Mouse (Mus musculus): ENCODE measurements around the gene Nr5a1. TPM values are rescaled to one million over a fixed set of nuclear protein-coding genes. Genes with fewer than 3 reads are reported as not detected.

The Nr5a1 gene
- polyA plus RNA-seq, 1 experiment from 2014 or later: 1.3 TPM

DNA sequence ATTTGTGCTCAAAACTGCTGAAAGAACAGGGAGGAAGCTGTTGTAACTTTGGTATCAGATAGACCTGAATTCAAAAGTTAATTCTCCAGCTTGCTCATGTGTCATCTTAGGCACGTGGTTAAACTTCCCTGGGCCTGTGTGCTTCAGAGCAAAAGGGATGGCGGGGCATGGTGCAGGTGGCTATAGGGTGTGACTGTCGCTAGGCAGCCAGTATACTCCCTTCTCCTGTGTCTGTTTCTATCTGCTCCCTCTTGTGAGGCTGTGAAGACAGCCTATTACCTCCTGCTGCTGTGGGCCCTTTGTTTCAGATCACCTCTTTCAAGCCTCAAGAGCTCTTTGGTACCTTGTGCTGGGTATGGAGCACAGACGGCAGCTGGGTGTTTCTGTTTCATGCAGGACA lies 7.7 kb upstream of the Nr5a1 start:
- H3K4me3 ChIP-seq (ENCODE audit: low read length): no peak overlapping the region
- H3K9ac ChIP-seq (ENCODE audit: low read depth, low read length): no peak overlapping the region
- no peaks in the 10 kb centered on the region for H3K9me3 ChIP-seq (ENCODE audit: control insufficient read depth, low read length)
- no peak overlapping the region for H3K4me2 ChIP-seq (ENCODE audit: low read depth, low read length)
- H3K27ac ChIP-seq (ENCODE audit: low read length): no peak overlapping the region
- ATAC-seq: peak; percentile 65; the same call in 1 of the 2 replicates
- H3K36me3 ChIP-seq (ENCODE audit: control insufficient read depth, insufficient read depth, low read length): no peaks in the 10 kb centered on the region
- 48% methylated on average over 4 of the region's 4 CpGs for WGBS
- H3K4me1 ChIP-seq (ENCODE audit: control insufficient read depth, insufficient read depth, low read length): no peaks in the 10 kb centered on the region; the same call in 1 of the 2 replicates
- no peaks in the 10 kb centered on the region for H3K27me3 ChIP-seq (replicated peaks; ENCODE audit: control insufficient read depth, insufficient read depth, low read length)

DNA sequence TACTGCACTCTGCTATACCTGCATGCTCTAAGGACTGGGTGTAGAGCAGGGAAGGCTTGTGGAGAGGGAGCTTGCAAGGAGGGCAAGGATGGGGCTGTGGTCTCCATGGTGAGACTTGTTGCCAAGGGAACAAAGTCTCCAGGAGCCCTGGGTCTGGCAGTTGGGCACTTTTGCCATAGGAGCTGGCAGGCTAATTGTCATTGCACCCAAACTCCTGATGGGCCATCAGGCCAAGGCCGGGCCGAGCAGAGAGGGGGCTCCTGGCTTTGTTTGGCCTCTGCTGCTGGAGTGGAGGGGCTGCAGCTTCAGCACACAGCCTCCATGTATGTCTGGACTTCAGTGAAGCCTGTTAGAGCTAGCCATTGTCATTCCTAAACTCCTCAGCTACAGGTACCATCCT lies 6.3 kb upstream of the Nr5a1 start:
- Histone ChIP-seq H3K4me2 (ENCODE audit: low read depth, low read length) (no peak overlapping the region), H3K4me3 (ENCODE audit: low read length) (no peak overlapping the region), H3K9me3 (ENCODE audit: control insufficient read depth, low read length) (no peaks in the 10 kb centered on the region), H3K27ac (ENCODE audit: low read length) (no peak overlapping the region), H3K4me1 (ENCODE audit: control insufficient read depth, insufficient read depth, low read length) (no peaks in the 10 kb centered on the region; the same call in 1 of the 2 replicates), H3K36me3 (ENCODE audit: control insufficient read depth, insufficient read depth, low read length) (no peaks in the 10 kb centered on the region), H3K27me3 (replicated peaks; ENCODE audit: control insufficient read depth, insufficient read depth, low read length) (no peaks in the 10 kb centered on the region), H3K9ac (ENCODE audit: low read depth, low read length) (no peak overlapping the region)
- ATAC-seq: no peak
- 70% methylated on average over 2 of the region's 2 CpGs for WGBS

DNA sequence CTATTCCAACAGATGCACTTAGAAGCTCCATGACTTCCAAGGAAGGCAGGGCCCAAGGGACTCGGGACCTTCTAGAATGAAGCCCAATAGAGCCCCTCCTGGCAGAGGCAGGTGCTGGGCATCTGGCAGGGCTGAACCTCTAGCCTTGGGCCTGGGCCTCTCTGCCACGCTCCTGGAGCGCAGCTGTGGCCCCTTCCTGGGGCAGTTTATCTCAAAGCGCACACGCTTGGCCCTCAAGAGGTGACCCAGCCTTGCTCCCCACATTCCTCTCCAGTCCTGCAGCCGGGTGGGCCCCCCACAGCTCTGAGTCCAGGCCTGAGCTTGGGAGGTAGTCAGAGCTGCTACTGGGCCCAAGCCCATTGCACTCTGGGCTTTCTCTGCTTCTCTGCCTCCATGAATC lies 5.0 kb upstream of the Nr5a1 start:
- H3K4me3 ChIP-seq (ENCODE audit: low read length): no peak overlapping the region
- H3K9me3 ChIP-seq (ENCODE audit: control insufficient read depth, low read length): no peaks in the 10 kb centered on the region
- H3K27ac ChIP-seq (ENCODE audit: low read length): no peak overlapping the region
- H3K9ac ChIP-seq (ENCODE audit: low read depth, low read length): no peak overlapping the region; the same call in 1 of the 2 replicates
- no peaks in the 10 kb centered on the region; the same call in 1 of the 2 replicates for H3K4me1 ChIP-seq (ENCODE audit: control insufficient read depth, insufficient read depth, low read length)
- no peak overlapping the region for H3K4me2 ChIP-seq (ENCODE audit: low read depth, low read length)
- H3K36me3 ChIP-seq (ENCODE audit: control insufficient read depth, insufficient read depth, low read length): no peaks in the 10 kb centered on the region
- 65% methylated on average over 6 of the region's 6 CpGs for WGBS
- no peak for ATAC-seq
- no peaks in the 10 kb centered on the region for H3K27me3 ChIP-seq (replicated peaks; ENCODE audit: control insufficient read depth, insufficient read depth, low read length)

DNA sequence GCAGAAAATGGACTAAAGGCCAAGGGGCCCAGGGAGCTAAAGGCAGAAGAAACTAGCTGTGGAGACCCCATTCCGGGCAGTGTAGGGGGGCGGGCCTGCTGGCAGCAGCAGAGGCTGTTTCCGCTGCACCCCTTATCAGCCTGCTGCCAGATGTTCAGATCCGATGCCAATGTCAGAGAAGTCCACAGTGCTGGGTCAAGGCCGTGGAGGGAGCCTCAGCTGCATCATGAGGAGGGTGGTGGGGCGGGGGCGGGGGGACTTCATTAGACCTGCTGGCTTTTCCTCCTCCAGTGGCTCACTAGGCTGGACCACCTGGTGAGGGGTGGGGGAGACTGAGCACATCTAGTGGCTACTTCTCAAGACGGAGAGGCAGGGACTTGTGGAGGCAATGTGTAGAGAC lies 4.3 kb upstream of the Nr5a1 start:
- H3K9me3 ChIP-seq (ENCODE audit: control insufficient read depth, low read length): no peaks in the 10 kb centered on the region
- no peaks in the 10 kb centered on the region; the same call in 1 of the 2 replicates for H3K4me1 ChIP-seq (ENCODE audit: control insufficient read depth, insufficient read depth, low read length)
- no peak for ATAC-seq
- H3K36me3 ChIP-seq (ENCODE audit: control insufficient read depth, insufficient read depth, low read length): no peaks in the 10 kb centered on the region
- peaks cover 6% of the 10 kb centered on the region for H3K27me3 ChIP-seq (replicated peaks; ENCODE audit: control insufficient read depth, insufficient read depth, low read length)
- no peak overlapping the region for H3K4me3 ChIP-seq (ENCODE audit: low read length)
- no peak overlapping the region for H3K27ac ChIP-seq (ENCODE audit: low read length)
- H3K9ac ChIP-seq (ENCODE audit: low read depth, low read length): no peak overlapping the region
- WGBS: 63% methylated on average over 8 of the region's 8 CpGs
- no peak overlapping the region for H3K4me2 ChIP-seq (ENCODE audit: low read depth, low read length)

DNA sequence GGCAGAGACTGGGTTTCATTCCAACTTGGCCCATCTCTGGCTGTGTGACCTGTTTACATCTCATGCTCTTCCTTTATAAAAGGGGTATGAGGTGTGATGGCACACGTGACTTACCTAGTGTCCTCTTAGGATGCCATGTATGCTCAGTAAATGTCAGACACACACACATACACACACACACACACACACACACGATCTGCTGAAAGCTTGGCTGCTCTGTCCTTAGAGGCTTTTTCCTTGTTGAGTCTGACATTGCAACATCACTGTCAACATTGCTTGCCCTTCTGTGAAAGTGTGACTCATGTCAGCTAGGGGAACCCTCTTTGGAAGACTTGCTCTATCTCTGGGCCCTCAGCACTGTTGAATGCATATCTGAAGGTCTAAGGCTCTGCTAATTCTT lies 3.1 kb upstream of the Nr5a1 start:
- peaks cover 17% of the 10 kb centered on the region for H3K27me3 ChIP-seq (replicated peaks; ENCODE audit: control insufficient read depth, insufficient read depth, low read length)
- no peak for ATAC-seq
- WGBS: 68% methylated on average over 2 of the region's 2 CpGs

DNA sequence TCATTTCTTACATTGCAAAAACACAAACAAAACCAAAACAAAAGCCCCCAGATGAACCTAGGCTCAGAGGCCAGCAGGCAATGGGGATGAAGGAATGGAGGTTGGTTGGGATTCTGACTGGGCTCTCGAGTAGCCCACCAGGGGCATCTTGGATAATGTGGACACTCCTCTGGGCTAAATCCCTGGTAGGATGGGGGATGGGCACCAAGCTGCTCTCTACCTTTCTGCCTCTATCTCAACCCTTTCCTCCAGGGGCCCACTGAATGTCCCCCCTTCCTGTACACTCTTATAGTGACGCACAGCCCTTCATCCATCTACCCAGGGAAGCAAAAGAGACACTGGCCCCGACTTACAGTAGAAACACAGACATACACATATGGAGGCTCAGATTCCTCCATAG lies 746 bp downstream of the Nr5a1 start:
- Histone ChIP-seq H3K27ac (ENCODE audit: low read length) (no peak overlapping the region), H3K4me2 (ENCODE audit: low read depth, low read length) (no peak overlapping the region), H3K9me3 (ENCODE audit: control insufficient read depth, low read length) (no peaks in the 10 kb centered on the region), H3K9ac (ENCODE audit: low read depth, low read length) (no peak overlapping the region), H3K36me3 (ENCODE audit: control insufficient read depth, insufficient read depth, low read length) (no peaks in the 10 kb centered on the region), H3K27me3 (replicated peaks; ENCODE audit: control insufficient read depth, insufficient read depth, low read length) (peaks cover 54% of the 10 kb centered on the region), H3K4me1 (ENCODE audit: control insufficient read depth, insufficient read depth, low read length) (peaks cover 17% of the 10 kb centered on the region), H3K4me3 (ENCODE audit: low read length) (no peak overlapping the region)
- WGBS: 82% methylated on average over 3 of the region's 3 CpGs
- ATAC-seq: no peak

More for the DNA sequence above, 3.1 kb upstream of the Nr5a1 start:
- Histone ChIP-seq H3K4me2 (ENCODE audit: low read depth, low read length) (no peak overlapping the region), H3K9ac (ENCODE audit: low read depth, low read length) (no peak overlapping the region), H3K9me3 (ENCODE audit: control insufficient read depth, low read length) (no peaks in the 10 kb centered on the region), H3K4me1 (ENCODE audit: control insufficient read depth, insufficient read depth, low read length) (no peaks in the 10 kb centered on the region; the same call in 1 of the 2 replicates), H3K4me3 (ENCODE audit: low read length) (no peak overlapping the region), H3K27ac (ENCODE audit: low read length) (no peak overlapping the region), H3K36me3 (ENCODE audit: control insufficient read depth, insufficient read depth, low read length) (no peaks in the 10 kb centered on the region)

DNA sequence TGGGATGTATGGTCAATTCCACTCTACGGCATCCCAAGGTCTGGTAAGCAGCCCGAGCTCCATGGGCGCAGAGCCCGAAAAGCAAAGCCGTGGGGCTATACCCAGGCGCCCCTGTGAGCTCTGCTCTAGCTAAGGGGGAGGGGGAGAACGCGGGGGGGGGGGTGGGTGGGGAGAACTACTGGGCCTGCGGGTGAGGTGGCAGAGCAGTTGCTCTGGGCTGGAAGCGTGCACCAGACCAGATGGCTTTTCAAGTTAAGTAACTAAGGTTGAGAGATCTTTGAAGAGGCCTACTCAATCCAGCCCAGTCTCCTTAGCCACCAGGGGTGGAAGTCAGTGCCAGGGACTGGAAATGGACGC lies 1.6 kb downstream of the Nr5a1 start:
- ATAC-seq: no peak
- H3K4me3 ChIP-seq (ENCODE audit: low read length): no peak overlapping the region
- no peak overlapping the region for H3K4me2 ChIP-seq (ENCODE audit: low read depth, low read length)
- peaks cover 63% of the 10 kb centered on the region for H3K27me3 ChIP-seq (replicated peaks; ENCODE audit: control insufficient read depth, insufficient read depth, low read length)
- no peaks in the 10 kb centered on the region for H3K36me3 ChIP-seq (ENCODE audit: control insufficient read depth, insufficient read depth, low read length)
- WGBS: 46% methylated on average over 10 of the region's 11 CpGs
- H3K9me3 ChIP-seq (ENCODE audit: control insufficient read depth, low read length): no peaks in the 10 kb centered on the region
- H3K9ac ChIP-seq (ENCODE audit: low read depth, low read length): no peak overlapping the region
- no peak overlapping the region for H3K27ac ChIP-seq (ENCODE audit: low read length)
- peaks cover 17% of the 10 kb centered on the region for H3K4me1 ChIP-seq (ENCODE audit: control insufficient read depth, insufficient read depth, low read length)

DNA sequence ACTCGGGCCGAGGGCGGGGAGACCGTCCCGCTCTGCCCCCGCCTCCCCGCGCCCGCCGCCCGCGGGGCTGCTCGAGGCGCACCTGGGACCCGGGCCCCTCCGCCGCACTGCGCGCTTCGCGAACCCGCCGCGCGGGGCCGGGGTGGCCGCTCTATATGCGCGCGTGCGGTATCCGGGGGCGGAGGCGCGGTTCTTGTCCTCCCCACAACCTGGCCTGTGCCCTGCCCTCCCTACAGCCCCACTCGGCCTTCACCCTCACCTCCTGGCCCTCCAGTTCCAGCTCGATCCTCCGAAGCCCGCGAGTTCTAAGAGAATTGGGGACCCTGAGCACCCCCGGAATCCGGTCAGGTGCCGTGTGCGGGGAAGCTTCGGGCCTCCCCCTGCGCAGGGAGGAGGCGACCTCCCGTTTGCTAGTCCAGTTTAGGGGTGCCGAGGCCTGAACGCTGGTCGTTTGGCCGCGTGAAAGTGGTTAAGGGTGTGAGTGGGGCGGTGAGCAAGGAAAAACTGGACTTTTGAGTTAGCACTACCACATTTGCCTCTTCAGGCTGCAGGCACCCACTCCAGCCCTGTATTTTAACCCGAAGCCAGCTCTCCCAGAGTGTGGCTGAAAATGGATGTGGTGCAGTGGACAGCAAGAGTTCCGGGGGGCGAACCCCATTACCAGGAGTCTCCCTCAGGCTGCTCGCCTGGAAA lies 2.1 kb downstream of the Nr5a1 start:
- H3K9ac ChIP-seq (ENCODE audit: low read depth, low read length): no peak overlapping the region
- H3K4me3 ChIP-seq (ENCODE audit: low read length): peak overlapping the region; percentile 41
- 9% methylated on average over 48 of the region's 58 CpGs for WGBS
- ATAC-seq: peak; percentile 19; the same call in 1 of the 2 replicates
- H3K27me3 ChIP-seq (replicated peaks; ENCODE audit: control insufficient read depth, insufficient read depth, low read length): peaks cover 66% of the 10 kb centered on the region
- H3K9me3 ChIP-seq (ENCODE audit: control insufficient read depth, low read length): no peaks in the 10 kb centered on the region
- peaks cover 17% of the 10 kb centered on the region for H3K4me1 ChIP-seq (ENCODE audit: control insufficient read depth, insufficient read depth, low read length)
- H3K27ac ChIP-seq (ENCODE audit: low read length): no peak overlapping the region
- H3K4me2 ChIP-seq (ENCODE audit: low read depth, low read length): peak overlapping the region; percentile 55
- no peaks in the 10 kb centered on the region for H3K36me3 ChIP-seq (ENCODE audit: control insufficient read depth, insufficient read depth, low read length)

DNA sequence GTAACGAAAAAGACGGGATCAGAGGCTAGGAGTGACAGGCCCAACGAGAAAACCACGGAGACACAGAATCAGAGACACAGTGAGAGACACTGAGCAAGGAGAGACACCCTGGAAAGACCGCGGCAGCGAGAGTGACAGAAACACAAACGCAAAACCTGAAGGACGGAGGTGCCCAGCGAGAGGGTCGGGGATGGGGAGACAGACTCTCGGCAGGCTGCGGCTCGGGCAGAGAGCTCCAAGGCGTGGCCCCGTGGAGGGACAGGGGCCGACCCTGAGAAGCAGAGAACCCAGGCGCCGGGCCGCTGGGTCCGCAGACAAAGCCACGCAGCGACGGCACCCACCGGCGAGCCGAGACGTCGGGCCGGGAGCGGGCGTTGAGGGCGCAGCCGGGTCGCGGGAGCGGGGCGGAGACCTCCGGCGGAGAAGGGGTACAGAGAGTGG lies 2.9 kb downstream of the Nr5a1 start:
- ATAC-seq: no peak
- Histone ChIP-seq H3K27ac (ENCODE audit: low read length) (no peak overlapping the region), H3K4me2 (ENCODE audit: low read depth, low read length) (peak overlapping the region; percentile 55), H3K4me1 (ENCODE audit: control insufficient read depth, insufficient read depth, low read length) (peaks cover 17% of the 10 kb centered on the region), H3K36me3 (ENCODE audit: control insufficient read depth, insufficient read depth, low read length) (no peaks in the 10 kb centered on the region), H3K9me3 (ENCODE audit: control insufficient read depth, low read length) (no peaks in the 10 kb centered on the region), H3K27me3 (replicated peaks; ENCODE audit: control insufficient read depth, insufficient read depth, low read length) (peaks cover 74% of the 10 kb centered on the region), H3K9ac (ENCODE audit: low read depth, low read length) (no peak overlapping the region), H3K4me3 (ENCODE audit: low read length) (peak overlapping the region; percentile 41)
- 1% methylated on average over 38 of the region's 40 CpGs for WGBS
